Mouse (Mus musculus): Measurements from ENCODE around the gene Cxcl1. TPM values are rescaled to one million over a fixed set of nuclear protein-coding genes. Genes with fewer than 3 reads are reported as not detected.

The Cxcl1 gene
- 0.05 TPM in 1 of 2 replicates, not detected in the other for polyA plus RNA-seq (2021; fragmentation: Nextera tagmentation)
- long read RNA-seq, experiment 1 = 0 reads
- long read RNA-seq, experiment 2 = 0 reads

DNA sequence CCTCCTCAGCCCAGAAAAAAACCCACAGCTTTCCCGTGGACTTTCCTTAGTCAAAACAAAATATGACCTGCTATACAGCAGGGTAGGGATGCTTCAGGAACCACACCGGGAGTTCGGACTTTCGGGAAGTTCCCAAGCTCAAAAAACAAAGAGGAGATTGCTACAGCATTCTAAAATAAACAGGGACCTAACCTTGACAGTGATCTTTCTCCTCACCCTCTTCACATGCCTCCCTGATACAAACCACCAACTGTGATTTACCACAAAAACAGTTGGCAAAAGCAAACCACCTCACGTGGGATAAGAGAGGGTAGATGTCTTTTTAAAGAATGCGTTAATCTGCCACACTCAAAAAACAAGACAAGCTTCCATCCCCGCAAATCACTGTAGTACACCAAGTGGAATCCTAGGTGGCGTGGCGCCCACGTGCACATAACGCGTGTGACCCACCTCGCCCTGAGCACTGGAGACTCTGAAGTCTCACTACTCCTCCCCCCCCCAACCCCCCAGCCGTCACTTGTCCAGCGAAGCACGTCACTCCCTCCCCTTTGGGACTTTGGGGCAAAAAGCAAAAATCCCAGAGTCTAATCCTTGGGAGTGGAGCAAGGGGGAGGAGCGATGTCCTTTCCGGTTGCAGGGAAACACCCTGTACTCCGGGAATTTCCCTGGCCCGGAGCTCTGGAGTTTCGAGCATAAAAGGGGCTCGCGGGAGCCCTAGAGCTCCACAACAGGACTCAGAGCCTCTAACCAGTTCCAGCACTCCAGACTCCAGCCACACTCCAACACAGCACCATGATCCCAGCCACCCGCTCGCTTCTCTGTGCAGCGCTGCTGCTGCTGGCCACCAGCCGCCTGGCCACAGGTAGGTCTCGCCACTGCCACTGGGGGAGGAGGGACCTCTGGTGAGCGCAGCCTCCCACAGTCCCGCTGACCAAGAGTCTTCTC is at the start of gene Cxcl1:
TSS of gene Cxcl1 (plus strand) at position 723 of the 945 bp plus-strand sequence.

DNA sequence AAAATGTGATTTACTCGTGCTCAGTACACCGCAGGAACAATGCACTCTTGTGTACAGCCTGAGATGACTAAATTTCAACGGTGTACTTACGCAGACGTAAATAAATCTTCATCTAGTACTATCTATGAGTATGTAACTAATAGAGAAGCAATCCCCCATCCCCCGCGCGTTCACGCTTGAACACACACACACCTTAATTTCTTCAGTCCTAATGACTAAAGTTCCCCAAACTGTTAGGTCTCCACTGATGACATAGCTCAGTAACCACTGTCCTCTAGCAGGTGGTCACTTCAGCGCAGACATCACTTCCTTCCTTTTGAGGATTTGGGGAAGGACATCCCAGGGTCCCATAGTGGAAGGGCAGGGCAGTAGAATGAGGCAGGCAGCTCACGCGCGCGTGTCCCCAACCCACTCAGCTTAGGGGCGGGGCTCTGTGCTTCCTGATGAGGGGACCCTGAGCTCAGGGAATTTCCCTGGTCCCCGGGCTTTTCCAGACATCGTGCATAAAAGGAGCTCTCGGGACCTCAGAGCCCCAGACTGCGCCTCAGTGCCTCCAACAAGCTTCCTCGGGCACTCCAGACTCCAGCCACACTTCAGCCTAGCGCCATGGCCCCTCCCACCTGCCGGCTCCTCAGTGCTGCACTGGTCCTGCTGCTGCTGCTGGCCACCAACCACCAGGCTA is 12.4 kb downstream of the Cxcl1 start, which contains the start of gene Cxcl2:
TSS of gene Cxcl2 (plus strand) at position 533 of the 682 bp plus-strand sequence.

DNA sequence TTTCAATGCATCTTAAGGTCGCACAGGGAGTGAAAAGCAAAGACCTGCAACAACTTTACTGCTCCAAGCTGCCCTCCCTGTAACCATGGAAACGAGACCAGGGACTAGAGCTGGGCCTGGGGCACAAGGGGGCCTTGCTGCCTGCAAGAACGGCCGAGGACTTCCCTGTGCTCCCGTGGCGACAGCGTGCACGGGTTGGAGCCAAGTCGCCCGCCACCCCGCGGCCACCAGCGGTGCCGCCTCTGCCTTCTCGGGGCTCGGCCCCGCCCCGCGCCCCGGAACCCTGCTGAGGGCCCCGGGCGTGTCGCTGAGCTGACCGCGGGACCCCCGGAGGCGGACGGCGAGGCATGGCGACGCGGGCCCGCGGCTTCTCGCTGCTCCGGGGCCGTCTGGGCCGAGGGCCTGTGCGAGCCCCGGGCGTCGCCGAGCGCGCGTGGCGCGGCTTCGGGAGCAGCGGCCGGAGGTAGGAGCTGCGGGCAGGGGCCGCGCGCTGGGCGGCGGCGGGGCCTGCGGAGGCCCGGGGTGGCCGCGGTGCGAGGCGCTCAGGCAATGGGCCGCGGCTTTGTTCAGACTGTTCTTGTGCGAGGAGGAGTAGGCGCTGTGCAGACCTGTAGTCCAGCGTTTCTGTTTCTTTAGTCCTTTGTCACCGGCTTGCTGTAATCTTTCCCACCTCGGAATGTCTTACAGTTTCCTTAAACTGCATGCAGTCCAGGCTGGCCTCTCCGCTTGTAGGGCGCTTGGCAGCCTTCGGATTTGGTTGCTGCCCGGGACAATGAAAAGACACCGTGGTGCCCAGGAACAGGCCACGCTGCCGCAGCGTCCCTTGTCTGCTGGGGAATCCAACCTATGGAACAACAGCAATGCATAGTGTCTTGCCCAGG is 40.2 kb downstream of the Cxcl1 start, which contains the start of gene Mthfd2l:
TSS of gene Mthfd2l (plus strand) at position 147 of the 881 bp plus-strand sequence.

Other genes starting within 250 kb of the Cxcl1 start
- 0.45 and 1.4 TPM in 2 replicates for gene Cxcl5, start 131.9 kb upstream of the Cxcl1 start, polyA plus RNA-seq (2021; fragmentation: Nextera tagmentation)
- not detected in 2 replicates for gene Ppbp, start 122.7 kb upstream of the Cxcl1 start, polyA plus RNA-seq (2021; fragmentation: Nextera tagmentation)
- 14.3 TPM in 2 replicates for gene Pf4, start 118.8 kb upstream of the Cxcl1 start, polyA plus RNA-seq (2021; fragmentation: Nextera tagmentation)
- not detected in 2 replicates for gene Cxcl3, start 105.1 kb upstream of the Cxcl1 start, polyA plus RNA-seq (2021; fragmentation: Nextera tagmentation)
- not detected in 2 replicates for gene Cxcl15, start 96.7 kb upstream of the Cxcl1 start, polyA plus RNA-seq (2021; fragmentation: Nextera tagmentation)
- gene Cxcl2, start 12.6 kb downstream of the Cxcl1 start, polyA plus RNA-seq (2021; fragmentation: Nextera tagmentation) = not detected in 2 replicates
- 6.9 and 32.8 TPM in 2 replicates for gene Mthfd2l, start 39.9 kb downstream of the Cxcl1 start, polyA plus RNA-seq (2021; fragmentation: Nextera tagmentation)
- gene Epgn, start 136.2 kb downstream of the Cxcl1 start, polyA plus RNA-seq (2021; fragmentation: Nextera tagmentation) = 0.10 TPM in 1 of 2 replicates, not detected in the other
- gene Ereg, start 183.4 kb downstream of the Cxcl1 start, polyA plus RNA-seq (2021; fragmentation: Nextera tagmentation) = not detected in 2 replicates
- gene Areg, start 248.4 kb downstream of the Cxcl1 start, polyA plus RNA-seq (2021; fragmentation: Nextera tagmentation) = 0.22 and 0.39 TPM in 2 replicates

Measured in left cerebral cortex, adult 6 months (tissue).